Comparison of ENCODE assay signal across 7 mouse cellular contexts in genomic region chr1:162477246-162478209, GRCm38 (mm10). TPM values are rescaled to one million over a fixed set of nuclear protein-coding genes. Genes with fewer than 3 reads are reported as not detected.
A peak's percentile ranks its signal among the peaks of the same experiment; 100 is the strongest.
DNase-seq lines count a peak whose midpoint lies in the region; ATAC-seq lines count a peak whose summit lies in the region.

TSS of gene Dnm3 (minus strand) at chr1:162478034.

- peaks cover 24% of the 10 kb centered on the region for H3K27me3 ChIP-seq in embryonic facial prominence, embryonic 15.5 days
- peaks cover 35% of the 10 kb centered on the region for H3K27me3 ChIP-seq in limb, embryonic 12.5 days
- H3K27me3 ChIP-seq in midbrain, embryonic 15.5 days (replicated peaks): no peaks in the 10 kb centered on the region

- no peaks in the 10 kb centered on the region for H3K9me3 ChIP-seq in embryonic facial prominence, embryonic 15.5 days (replicated peaks)
- H3K9me3 ChIP-seq in limb, embryonic 12.5 days: no peaks in the 10 kb centered on the region
- H3K9me3 ChIP-seq in midbrain, embryonic 15.5 days: no peaks in the 10 kb centered on the region

- H3K36me3 ChIP-seq in embryonic facial prominence, embryonic 15.5 days: no peaks in the 10 kb centered on the region
- no peaks in the 10 kb centered on the region for H3K36me3 ChIP-seq in limb, embryonic 12.5 days
- no peaks in the 10 kb centered on the region for H3K36me3 ChIP-seq in midbrain, embryonic 15.5 days (replicated peaks)

- ATAC-seq in embryonic facial prominence, embryonic 15.5 days (ENCODE audit: insufficient number of reproducible peaks, low FRiP score, low TSS enrichment, low read depth): peak; percentile 96
- peak; percentile 93 for ATAC-seq in limb, embryonic 12.5 days (ENCODE audit: insufficient number of reproducible peaks, insufficient read depth, low FRiP score, low TSS enrichment, low read depth)
- ATAC-seq in midbrain, embryonic 15.5 days (replicated peaks): peak; percentile 98

- H3K4me3 ChIP-seq in embryonic facial prominence, embryonic 15.5 days (replicated peaks): peak within 1 kb of the TSS; percentile 55
- peak within 1 kb of the TSS; percentile 64 for H3K4me3 ChIP-seq in limb, embryonic 12.5 days (replicated peaks)
- peak within 1 kb of the TSS; percentile 87 for H3K4me3 ChIP-seq in midbrain, embryonic 15.5 days

- peaks cover 8% of the 10 kb centered on the region for H3K4me1 ChIP-seq in embryonic facial prominence, embryonic 15.5 days
- H3K4me1 ChIP-seq in limb, embryonic 12.5 days (replicated peaks): peaks cover 10% of the 10 kb centered on the region
- peaks cover 20% of the 10 kb centered on the region for H3K4me1 ChIP-seq in midbrain, embryonic 15.5 days

- H3K4me2 ChIP-seq in embryonic facial prominence, embryonic 15.5 days (replicated peaks): peak within 1 kb of the TSS; percentile 96
- H3K4me2 ChIP-seq in limb, embryonic 12.5 days: peak within 1 kb of the TSS; percentile 98
- peak within 1 kb of the TSS; percentile 72 for H3K4me2 ChIP-seq in midbrain, embryonic 15.5 days

- peak within 1 kb of the TSS; percentile 27; the same call in 1 of the 2 replicates for H3K9ac ChIP-seq in embryonic facial prominence, embryonic 15.5 days
- peak within 1 kb of the TSS; percentile 42 for H3K9ac ChIP-seq in limb, embryonic 12.5 days (replicated peaks)
- H3K9ac ChIP-seq in midbrain, embryonic 15.5 days: peak within 1 kb of the TSS; percentile 79

- under 1% methylated on average over 56 of the region's 56 CpGs for WGBS in embryonic facial prominence, embryonic 15.5 days
- WGBS in limb, embryonic 12.5 days: under 1% methylated on average over 55 of the region's 56 CpGs
- under 1% methylated on average over 52 of the region's 56 CpGs for WGBS in midbrain, embryonic 15.5 days

- H3K27ac ChIP-seq in embryonic facial prominence, embryonic 15.5 days (replicated peaks): no peak within 1 kb of the TSS
- no peak within 1 kb of the TSS for H3K27ac ChIP-seq in limb, embryonic 12.5 days
- H3K27ac ChIP-seq in midbrain, embryonic 15.5 days: peak within 1 kb of the TSS; percentile 83

- peak; percentile 99 for DNase-seq in brain, adult 2 months (ENCODE audit: low read depth, low spot score)
- DNase-seq in heart, adult 8-10 months (ENCODE audit: low spot score): peak; percentile 87
- DNase-seq in kidney, adult 8-10 months: peak; percentile 95 to 96
- DNase-seq in spleen, postnatal 36 days (ENCODE audit: low spot score in 2 of 2): peak; percentile 24 to 30

RNA-seq across cellular contexts. Expression of gene Dnm3, which starts in this region (rescaled TPM):
- 11.7 and 13.7 TPM in 2 replicates for polyA plus RNA-seq in embryonic facial prominence, embryonic 15.5 days (2015; fragmentation: Nextera tagmentation; extraction: Ambion mirVana)
- total RNA-seq in heart, adult 8-10 months (2022): 1 to 10 TPM; 2.6 to 4.6 (median 4.1) TPM
- polyA plus RNA-seq in limb, embryonic 12.5 days (2016; fragmentation: Nextera tagmentation; extraction: Ambion mirVana): 18.7 and 21.4 TPM in 2 replicates
- 55.7 and 67.6 TPM in 2 replicates for polyA plus RNA-seq in midbrain, embryonic 15.5 days (2015; fragmentation: Nextera tagmentation; extraction: Ambion mirVana)

Comparison
In these comparisons a context has a peak if more than half of its experiments do, and no peak if none do; other contexts are left out.
1. DNase-seq: peak in every context shown above with its lines; median percentile 99 in brain, adult 2 months; 96 in kidney, adult 8-10 months; 87 in heart, adult 8-10 months; 27 in spleen, postnatal 36 days.
2. H3K9ac ChIP-seq: peak in every context shown above with its lines; median percentile 79 in midbrain, embryonic 15.5 days; 42 in limb, embryonic 12.5 days; 27 in embryonic facial prominence, embryonic 15.5 days.